Mouse (Mus musculus): ENCODE measurements around the gene Gm26938. TPM values are rescaled to one million over a fixed set of nuclear protein-coding genes. Genes with fewer than 3 reads are reported as not detected.
A peak's percentile ranks its signal among the peaks of the same experiment; 100 is the strongest.

Gm26938 gene
- polyA plus RNA-seq, 1 experiment from 2014 or later = not detected

DNA sequence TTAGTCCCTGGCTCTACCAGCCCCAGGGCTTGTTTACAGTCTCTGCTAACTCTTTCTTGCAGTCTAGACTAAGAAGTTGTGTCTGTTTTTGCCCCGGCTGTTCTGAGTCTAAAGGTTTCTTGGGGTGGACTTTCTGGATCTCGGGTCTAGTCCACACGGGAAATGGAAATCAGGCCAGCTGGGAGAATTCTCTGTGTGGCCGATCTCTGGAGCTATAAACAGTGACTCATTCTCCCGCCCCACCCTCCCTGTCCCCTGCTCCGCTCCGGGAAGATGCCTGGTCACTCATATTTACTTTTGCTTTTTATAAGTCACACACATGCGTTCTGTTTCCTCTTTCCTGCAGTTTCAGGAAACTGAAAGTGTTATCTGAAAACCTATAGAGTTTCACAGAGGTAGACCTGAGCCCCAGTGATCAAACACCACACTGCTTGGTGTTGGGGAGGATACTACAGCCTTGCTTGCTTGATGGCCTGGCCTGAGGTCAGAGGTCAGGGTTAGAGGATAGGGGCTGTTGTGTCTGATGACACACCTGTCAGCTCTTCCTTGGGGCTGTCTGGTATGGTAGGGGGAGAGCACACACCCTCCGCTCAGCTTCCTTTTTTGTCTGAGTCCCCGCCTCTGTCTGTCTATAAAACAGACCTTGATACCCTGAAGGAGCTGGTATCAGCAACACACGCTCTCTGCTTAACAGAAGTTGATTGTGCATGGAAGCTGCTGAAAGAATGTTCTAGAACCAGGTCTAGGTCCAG, 32.7 kb downstream of the Gm26938 start:
- no peak for ATAC-seq

DNA sequence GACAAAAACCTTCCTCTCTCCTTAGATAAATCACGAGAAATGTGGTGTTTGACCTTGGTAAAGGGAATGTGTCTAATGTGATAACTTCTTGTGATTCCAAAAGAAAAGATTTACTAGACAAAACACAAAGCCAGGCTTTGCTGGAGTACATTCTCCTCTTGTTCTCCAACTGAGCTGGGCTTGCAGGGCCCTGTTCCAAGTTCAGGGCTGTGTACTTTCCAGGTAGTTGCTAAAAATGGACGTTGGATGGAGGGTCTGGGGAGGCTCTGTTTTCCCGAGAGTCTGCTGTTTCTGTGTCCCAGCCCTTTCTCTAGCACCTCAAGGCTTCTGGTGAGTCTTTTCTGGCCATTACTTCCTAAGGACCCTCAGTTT, 33.3 kb downstream of the Gm26938 start:
- Histone ChIP-seq H3K4me2 (ENCODE audit: low read length) (no peak overlapping the region), H3K4me3 (ENCODE audit: low read depth, low read length) (no peak overlapping the region), H3K9me3 (replicated peaks; ENCODE audit: control insufficient read depth, low read length, poor library complexity, severe bottlenecking) (no peaks in the 10 kb centered on the region), H3K27ac (ENCODE audit: low read length) (no peak overlapping the region), H3K36me3 (ENCODE audit: control insufficient read depth, insufficient read depth, low read length) (no peaks in the 10 kb centered on the region), H3K9ac (ENCODE audit: low read depth, low read length) (no peak overlapping the region), H3K4me1 (ENCODE audit: control insufficient read depth, insufficient read depth, low read length) (peaks cover 26% of the 10 kb centered on the region), H3K27me3 (ENCODE audit: control insufficient read depth, insufficient read depth, low read depth, low read length) (no peaks in the 10 kb centered on the region)
- ATAC-seq = no peak
- 64% methylated on average over 3 of the region's 3 CpGs for WGBS

More for the DNA sequence above, 32.7 kb downstream of the Gm26938 start:
- peaks cover 32% of the 10 kb centered on the region for H3K4me1 ChIP-seq (ENCODE audit: control insufficient read depth, insufficient read depth, low read length)
- no peaks in the 10 kb centered on the region for H3K36me3 ChIP-seq (ENCODE audit: control insufficient read depth, insufficient read depth, low read length)
- WGBS = 83% methylated on average over 11 of the region's 11 CpGs
- H3K4me2 ChIP-seq (ENCODE audit: low read length) = no peak overlapping the region
- no peak overlapping the region for H3K9ac ChIP-seq (ENCODE audit: low read depth, low read length)
- H3K4me3 ChIP-seq (ENCODE audit: low read depth, low read length) = no peak overlapping the region
- no peaks in the 10 kb centered on the region for H3K9me3 ChIP-seq (replicated peaks; ENCODE audit: control insufficient read depth, low read length, poor library complexity, severe bottlenecking)
- no peaks in the 10 kb centered on the region for H3K27me3 ChIP-seq (ENCODE audit: control insufficient read depth, insufficient read depth, low read depth, low read length)
- no peak overlapping the region for H3K27ac ChIP-seq (ENCODE audit: low read length)

DNA sequence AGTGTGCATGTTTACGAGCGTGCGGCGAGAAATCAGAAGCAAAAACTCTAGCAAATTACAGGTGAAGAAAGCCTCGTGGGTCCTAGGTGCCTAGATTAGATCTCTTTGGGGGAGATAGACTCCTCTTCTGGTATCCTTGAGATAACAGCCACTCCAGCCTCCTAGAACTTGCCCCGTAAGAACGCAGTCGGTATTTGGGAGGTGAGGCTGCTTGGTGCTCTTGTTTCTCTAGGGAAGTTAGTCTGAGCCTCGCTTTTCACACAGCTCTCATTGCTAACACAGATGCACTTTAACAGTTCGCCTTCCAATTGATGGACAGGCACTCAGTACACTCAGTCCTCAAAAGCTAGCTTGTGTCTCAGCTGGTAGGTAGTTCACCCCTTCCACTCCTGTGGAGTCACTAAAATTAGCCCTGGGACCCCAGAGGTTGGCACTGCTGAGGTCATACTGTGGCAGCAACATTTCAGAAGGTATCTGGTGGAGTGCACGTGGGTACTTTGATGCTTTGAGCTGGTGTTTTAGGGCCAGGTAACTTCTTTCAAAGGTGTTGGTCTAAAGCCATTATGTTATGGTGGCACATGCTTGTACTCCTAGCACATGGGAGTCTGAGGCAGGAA, 33.9 kb downstream of the Gm26938 start:
- peak overlapping the region; percentile 99 for H3K4me2 ChIP-seq (ENCODE audit: low read length)
- H3K4me1 ChIP-seq (ENCODE audit: control insufficient read depth, insufficient read depth, low read length) = peaks cover 19% of the 10 kb centered on the region
- no peaks in the 10 kb centered on the region for H3K9me3 ChIP-seq (replicated peaks; ENCODE audit: control insufficient read depth, low read length, poor library complexity, severe bottlenecking)
- 17% methylated on average over 11 of the region's 11 CpGs for WGBS
- peak overlapping the region; percentile 75 for H3K9ac ChIP-seq (ENCODE audit: low read depth, low read length)
- H3K4me3 ChIP-seq (ENCODE audit: low read depth, low read length) = peak overlapping the region; percentile 75
- H3K36me3 ChIP-seq (ENCODE audit: control insufficient read depth, insufficient read depth, low read length) = no peaks in the 10 kb centered on the region
- ATAC-seq = no peak
- H3K27ac ChIP-seq (ENCODE audit: low read length) = no peak overlapping the region
- no peaks in the 10 kb centered on the region for H3K27me3 ChIP-seq (ENCODE audit: control insufficient read depth, insufficient read depth, low read depth, low read length)

DNA sequence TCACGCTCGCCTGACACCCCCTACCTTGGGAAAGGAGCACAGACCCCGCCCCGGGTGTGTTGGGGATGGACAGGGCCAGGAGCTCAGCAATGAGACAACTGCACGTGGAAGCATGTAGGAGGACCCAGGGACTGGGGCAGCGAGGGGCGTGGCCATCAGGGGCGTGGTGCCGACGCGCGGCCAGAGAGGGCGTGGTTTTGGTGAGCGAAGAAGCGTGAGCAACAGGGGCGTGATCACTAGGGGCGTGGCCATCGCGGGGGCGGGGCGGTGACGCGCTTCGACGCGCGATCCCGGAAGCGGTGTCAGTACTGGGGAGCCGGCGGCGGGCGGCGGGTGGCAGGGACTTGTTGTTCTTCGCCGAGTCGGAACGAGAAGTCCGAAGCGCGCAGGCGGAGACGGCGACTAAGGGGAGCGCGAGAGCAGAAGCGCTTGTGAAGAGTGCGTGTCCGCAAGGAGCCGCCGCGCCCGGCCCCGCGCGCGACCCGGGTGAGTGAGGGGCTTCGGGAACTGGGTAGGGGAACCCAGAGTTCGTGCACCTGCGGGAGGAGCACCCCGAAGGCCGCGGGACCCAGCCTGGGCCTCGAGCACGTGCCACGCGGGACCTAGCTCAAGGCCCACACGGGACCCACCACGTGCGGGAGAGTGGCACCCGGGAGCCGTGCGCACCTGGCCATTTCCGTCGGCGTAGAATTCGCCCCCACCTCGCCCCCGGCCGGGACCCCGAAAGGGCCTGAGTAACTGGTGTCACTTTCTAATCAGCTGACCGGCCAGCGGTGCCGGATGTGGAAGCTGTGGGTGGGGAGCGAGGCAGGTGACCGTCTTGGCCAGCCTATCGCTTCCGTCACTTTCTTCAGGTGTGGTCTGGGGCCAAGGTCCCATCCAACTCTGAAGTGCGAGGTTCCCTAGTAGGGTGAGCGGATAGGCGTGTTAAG, 34.7 kb downstream of the Gm26938 start, which contains the start of gene Mafk:
Mafk (plus strand) TSS at position 287 of the 932 bp plus-strand sequence.
- H3K4me3 ChIP-seq (ENCODE audit: low read depth, low read length) = peak within 1 kb of the TSS; percentile 75
- peak within 1 kb of the TSS; percentile 99 for H3K4me2 ChIP-seq (ENCODE audit: low read length)
- H3K27ac ChIP-seq (ENCODE audit: low read length) = no peak within 1 kb of the TSS; the same call in 1 of the 2 replicates
- H3K9ac ChIP-seq (ENCODE audit: low read depth, low read length) = peak within 1 kb of the TSS; percentile 75
- H3K36me3 ChIP-seq (ENCODE audit: control insufficient read depth, insufficient read depth, low read length) = no peaks in the 10 kb centered on the region
- peak; percentile 82 for ATAC-seq
- H3K27me3 ChIP-seq (ENCODE audit: control insufficient read depth, insufficient read depth, low read depth, low read length) = no peaks in the 10 kb centered on the region
- H3K4me1 ChIP-seq (ENCODE audit: control insufficient read depth, insufficient read depth, low read length) = peaks cover 12% of the 10 kb centered on the region
- H3K9me3 ChIP-seq (replicated peaks; ENCODE audit: control insufficient read depth, low read length, poor library complexity, severe bottlenecking) = no peaks in the 10 kb centered on the region
- under 1% methylated on average over 92 of the region's 92 CpGs for WGBS

DNA sequence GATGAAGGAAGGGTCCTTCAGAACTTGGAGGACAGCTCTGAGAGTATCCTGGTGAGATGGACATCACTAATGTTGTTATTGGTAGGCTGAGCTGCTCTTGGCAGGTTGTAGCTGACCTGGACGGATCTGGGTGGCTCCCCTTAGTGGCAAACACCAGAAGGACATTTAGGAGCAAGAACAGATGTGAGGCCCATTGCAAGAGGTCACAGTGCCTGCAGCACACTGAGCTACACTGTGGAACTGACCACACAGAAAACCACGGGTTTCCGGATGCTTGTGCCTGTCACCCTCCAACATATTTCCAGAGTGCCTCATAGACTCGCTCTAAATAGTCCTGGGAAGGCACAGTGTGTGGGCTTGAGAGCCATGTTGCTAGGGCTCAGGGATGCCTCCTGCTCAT, 36.7 kb downstream of the Gm26938 start:
- H3K4me2 ChIP-seq (ENCODE audit: low read length) = no peak overlapping the region
- H3K36me3 ChIP-seq (ENCODE audit: control insufficient read depth, insufficient read depth, low read length) = no peaks in the 10 kb centered on the region
- H3K9me3 ChIP-seq (replicated peaks; ENCODE audit: control insufficient read depth, low read length, poor library complexity, severe bottlenecking) = no peaks in the 10 kb centered on the region
- ATAC-seq = no peak
- H3K4me1 ChIP-seq (ENCODE audit: control insufficient read depth, insufficient read depth, low read length) = peaks cover 11% of the 10 kb centered on the region
- no peaks in the 10 kb centered on the region for H3K27me3 ChIP-seq (ENCODE audit: control insufficient read depth, insufficient read depth, low read depth, low read length)
- H3K27ac ChIP-seq (ENCODE audit: low read length) = no peak overlapping the region
- WGBS = 69% methylated on average over 4 of the region's 4 CpGs
- no peak overlapping the region for H3K4me3 ChIP-seq (ENCODE audit: low read depth, low read length)
- H3K9ac ChIP-seq (ENCODE audit: low read depth, low read length) = no peak overlapping the region

DNA sequence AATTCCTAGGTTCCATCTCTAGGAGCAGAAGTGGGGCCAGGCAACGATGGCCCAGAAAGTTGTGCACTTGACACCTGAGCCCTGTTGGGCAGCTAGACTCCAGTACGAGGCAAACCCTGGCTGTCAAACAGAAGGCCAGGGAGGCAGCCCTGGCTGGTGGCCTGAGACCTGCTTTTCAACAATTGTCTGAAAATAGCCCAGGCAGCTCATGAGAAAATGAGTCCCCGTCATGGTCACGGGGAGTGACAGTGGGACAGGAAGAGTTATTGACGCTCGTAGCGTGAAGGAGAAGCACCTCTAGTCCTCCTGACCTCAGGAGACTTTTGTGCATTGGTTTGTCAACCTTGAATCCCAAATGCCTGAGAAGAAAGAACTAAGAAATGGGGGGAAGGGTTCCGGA, 44.8 kb downstream of the Gm26938 start:
- H3K9ac ChIP-seq (ENCODE audit: low read depth, low read length) = no peak overlapping the region
- H3K4me3 ChIP-seq (ENCODE audit: low read depth, low read length) = no peak overlapping the region
- no peaks in the 10 kb centered on the region for H3K36me3 ChIP-seq (ENCODE audit: control insufficient read depth, insufficient read depth, low read length)
- ATAC-seq = no peak
- 92% methylated on average over 8 of the region's 8 CpGs for WGBS
- H3K4me1 ChIP-seq (ENCODE audit: control insufficient read depth, insufficient read depth, low read length) = no peaks in the 10 kb centered on the region
- no peaks in the 10 kb centered on the region for H3K9me3 ChIP-seq (replicated peaks; ENCODE audit: control insufficient read depth, low read length, poor library complexity, severe bottlenecking)
- H3K27me3 ChIP-seq (ENCODE audit: control insufficient read depth, insufficient read depth, low read depth, low read length) = no peaks in the 10 kb centered on the region
- H3K4me2 ChIP-seq (ENCODE audit: low read length) = no peak overlapping the region
- H3K27ac ChIP-seq (ENCODE audit: low read length) = no peak overlapping the region

DNA sequence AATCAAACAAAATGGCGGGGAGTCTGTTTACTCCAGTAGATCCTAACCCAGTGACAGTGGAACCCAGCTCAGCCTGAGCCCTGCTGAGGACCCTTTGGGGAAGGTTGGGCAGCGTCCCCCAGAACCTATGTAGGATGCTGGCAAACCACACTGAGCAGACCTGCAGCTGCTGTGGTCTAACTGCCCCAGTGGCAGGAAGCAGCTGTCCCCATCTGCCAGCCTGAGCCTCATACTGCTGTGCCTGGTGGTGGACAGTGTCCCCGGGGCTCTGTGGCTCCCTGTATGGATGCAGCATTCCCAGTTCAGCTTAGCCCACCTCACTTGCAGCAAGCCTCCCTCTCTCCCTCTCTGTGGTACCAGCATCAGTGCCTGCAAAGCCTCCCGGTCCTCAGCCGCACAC, 49.2 kb downstream of the Gm26938 start:
- no peak overlapping the region for H3K27ac ChIP-seq (ENCODE audit: low read length)
- no peak for ATAC-seq
- H3K36me3 ChIP-seq (ENCODE audit: control insufficient read depth, insufficient read depth, low read length) = peaks cover 8% of the 10 kb centered on the region
- no peak overlapping the region for H3K4me2 ChIP-seq (ENCODE audit: low read length)
- no peak overlapping the region for H3K4me3 ChIP-seq (ENCODE audit: low read depth, low read length)
- no peak overlapping the region for H3K9ac ChIP-seq (ENCODE audit: low read depth, low read length)
- H3K4me1 ChIP-seq (ENCODE audit: control insufficient read depth, insufficient read depth, low read length) = peaks cover 8% of the 10 kb centered on the region
- no peaks in the 10 kb centered on the region for H3K27me3 ChIP-seq (ENCODE audit: control insufficient read depth, insufficient read depth, low read depth, low read length)
- 80% methylated on average over 5 of the region's 5 CpGs for WGBS
- no peaks in the 10 kb centered on the region for H3K9me3 ChIP-seq (replicated peaks; ENCODE audit: control insufficient read depth, low read length, poor library complexity, severe bottlenecking)

DNA sequence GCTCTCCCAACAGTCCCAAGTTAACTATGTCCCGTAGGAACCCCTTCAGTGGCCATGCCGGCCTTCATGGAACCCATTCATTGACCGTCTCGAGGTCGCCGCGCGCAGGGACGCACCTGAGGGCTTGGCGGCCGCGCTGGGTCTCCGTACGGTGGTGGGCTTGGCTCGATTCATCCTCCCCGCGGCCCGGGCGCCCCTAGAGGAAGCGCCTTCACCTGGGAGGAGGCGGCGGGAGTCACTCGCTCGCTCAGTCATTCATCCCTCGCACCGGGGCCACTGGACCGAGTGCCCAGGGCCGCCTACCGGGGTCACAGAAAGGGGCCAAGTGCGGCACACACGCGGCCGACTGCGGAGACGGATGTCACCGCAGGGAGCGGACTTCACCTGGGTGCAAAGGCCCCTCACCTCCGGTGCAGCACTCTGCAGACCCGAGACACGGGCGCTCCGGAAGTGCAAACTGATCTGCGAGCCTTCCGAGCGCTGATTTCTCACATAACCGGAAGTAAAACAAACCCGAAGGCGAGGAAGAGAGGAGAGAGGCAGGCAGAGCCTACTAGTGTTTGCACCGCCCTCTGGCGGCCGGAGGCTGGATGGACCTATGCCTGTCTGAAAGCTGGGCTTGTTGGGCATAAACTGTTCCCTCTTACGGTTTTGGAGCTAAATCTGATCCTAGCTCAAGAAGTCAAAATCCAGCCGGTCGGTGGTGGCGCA, 50.8 kb downstream of the Gm26938 start, which contains the start of gene Ints1:
Ints1 (minus strand) TSS at position 459 of the 711 bp plus-strand sequence.
- peak; percentile 91 for ATAC-seq
- H3K27me3 ChIP-seq (ENCODE audit: control insufficient read depth, insufficient read depth, low read depth, low read length) = no peaks in the 10 kb centered on the region

More for the DNA sequence above, 50.8 kb downstream of the Gm26938 start, which contains the start of gene Ints1:
- Histone ChIP-seq H3K9ac (ENCODE audit: low read depth, low read length) (peak within 1 kb of the TSS; percentile 72), H3K4me3 (ENCODE audit: low read depth, low read length) (peak within 1 kb of the TSS; percentile 77), H3K27ac (ENCODE audit: low read length) (peak within 1 kb of the TSS; percentile 65; the same call in 1 of the 2 replicates), H3K4me1 (ENCODE audit: control insufficient read depth, insufficient read depth, low read length) (peaks cover 8% of the 10 kb centered on the region), H3K36me3 (ENCODE audit: control insufficient read depth, insufficient read depth, low read length) (peaks cover 22% of the 10 kb centered on the region), H3K9me3 (replicated peaks; ENCODE audit: control insufficient read depth, low read length, poor library complexity, severe bottlenecking) (no peaks in the 10 kb centered on the region), H3K4me2 (ENCODE audit: low read length) (peak within 1 kb of the TSS; percentile 92)
- WGBS = 1% methylated on average over 55 of the region's 55 CpGs
